8 mouse cellular contexts compared by ENCODE assay signal in the genomic region with DNA sequence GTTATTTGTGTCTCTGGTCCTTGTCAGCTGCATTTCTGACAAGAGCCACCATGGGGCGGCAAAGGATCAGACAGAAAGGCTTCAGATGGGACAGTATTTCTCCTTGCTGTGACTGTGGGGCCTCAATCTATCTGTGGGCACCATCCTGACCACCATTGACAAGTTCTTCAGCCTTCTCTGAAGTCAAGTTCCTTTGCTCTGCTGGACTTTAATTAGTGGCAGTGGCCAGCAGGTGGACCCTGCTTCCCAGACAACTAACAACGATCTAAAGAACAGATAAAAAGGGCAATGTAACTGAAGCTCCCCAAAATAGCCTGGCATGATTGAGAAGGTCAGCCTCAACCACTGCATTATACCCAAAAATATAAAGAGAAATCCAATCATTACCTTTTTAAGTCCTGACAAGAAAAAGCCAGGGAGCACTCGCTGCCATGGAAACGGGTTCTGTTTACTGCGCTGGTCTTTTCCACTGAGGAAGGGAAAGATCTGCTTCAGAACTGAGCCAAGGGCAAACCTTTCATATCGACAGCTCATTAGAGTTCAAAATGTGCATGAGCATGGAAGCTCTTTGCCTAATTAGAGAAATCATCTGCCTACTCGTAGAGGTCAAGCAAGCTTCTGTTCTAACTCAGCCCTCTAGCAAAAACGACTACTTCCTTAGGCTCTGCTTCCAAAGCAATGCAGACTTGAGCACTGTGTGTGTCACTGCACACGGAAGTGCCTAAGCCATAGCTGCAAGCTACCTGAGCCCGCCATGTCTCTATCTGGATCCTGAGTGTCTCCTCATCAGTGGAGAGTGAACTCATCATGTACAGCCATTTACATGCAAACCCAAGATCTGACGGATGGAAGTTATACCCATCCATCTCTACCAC.
DNase-seq lines count a peak whose midpoint lies in the region; ATAC-seq and TF ChIP-seq lines count a peak whose summit lies in the region.

No protein-coding gene starts in this region.

- no peak overlapping the region for H3K4me2 ChIP-seq in liver, embryonic 14.5 days (ENCODE audit: low read depth)
- no peak overlapping the region for H3K4me2 ChIP-seq in liver, embryonic 11.5 days

- no peak for TF ChIP-seq EP300 in liver, embryonic 14.5 days (IDR thresholded peaks at IDR 0.05; ENCODE audit: low read depth)

- WGBS in liver, embryonic 14.5 days (ENCODE audit: insufficient replicate concordance), result 50% methylated on average over 11 of the region's 11 CpGs
- 68% methylated on average over 11 of the region's 11 CpGs for WGBS in liver, embryonic 11.5 days
- WGBS in embryonic facial prominence, embryonic 10.5 days, result 76% methylated on average over 11 of the region's 11 CpGs

- H3K27me3 ChIP-seq in liver, embryonic 14.5 days (ENCODE audit: control insufficient read depth, insufficient read depth, low read length), result no peaks in the 10 kb centered on the region
- H3K27me3 ChIP-seq in liver, embryonic 11.5 days (replicated peaks; ENCODE audit: control insufficient read depth, insufficient read depth, low read length), result no peaks in the 10 kb centered on the region
- H3K27me3 ChIP-seq in embryonic facial prominence, embryonic 10.5 days (replicated peaks; ENCODE audit: low read depth, poor library complexity, severe bottlenecking), result no peaks in the 10 kb centered on the region

- ATAC-seq in liver, embryonic 14.5 days (ENCODE audit: insufficient read depth), result no peak
- ATAC-seq in liver, embryonic 11.5 days (replicated peaks; ENCODE audit: low FRiP score), result no peak

- no peak overlapping the region for H3K27ac ChIP-seq in liver, embryonic 14.5 days
- no peak overlapping the region for H3K27ac ChIP-seq in liver, embryonic 11.5 days (ENCODE audit: low read depth, low read length)
- no peak overlapping the region for H3K27ac ChIP-seq in embryonic facial prominence, embryonic 10.5 days (replicated peaks)

- no peaks in the 10 kb centered on the region for H3K4me1 ChIP-seq in liver, embryonic 14.5 days (replicated peaks; ENCODE audit: control insufficient read depth in 2 of 2, insufficient read depth in 2 of 2, low read length in 1 of 2)
- H3K4me1 ChIP-seq in liver, embryonic 11.5 days (replicated peaks; ENCODE audit: control insufficient read depth, insufficient read depth, low read length), result no peaks in the 10 kb centered on the region
- H3K4me1 ChIP-seq in embryonic facial prominence, embryonic 10.5 days, result no peaks in the 10 kb centered on the region

- no peak overlapping the region for H3K9ac ChIP-seq in liver, embryonic 14.5 days (replicated peaks)
- no peak overlapping the region for H3K9ac ChIP-seq in liver, embryonic 11.5 days (ENCODE audit: low read depth, low read length)

- peak; percentile 18; the same call in 1 of the 2 replicates for TF ChIP-seq CTCF in liver, embryonic 14.5 days (IDR thresholded peaks at IDR 0.05; ENCODE audit: low read depth)

- no peak overlapping the region for H3K4me3 ChIP-seq in liver, embryonic 14.5 days (ENCODE audit: insufficient read depth in 1 of 2, low read depth in 2 of 2, low read length in 2 of 2)
- no peak overlapping the region for H3K4me3 ChIP-seq in liver, embryonic 11.5 days (ENCODE audit: low read depth, low read length)
- H3K4me3 ChIP-seq in embryonic facial prominence, embryonic 10.5 days, result no peak overlapping the region

- H3K9me3 ChIP-seq in liver, embryonic 14.5 days (ENCODE audit: control insufficient read depth, low read length), result no peaks in the 10 kb centered on the region
- H3K9me3 ChIP-seq in liver, embryonic 11.5 days (ENCODE audit: control insufficient read depth, low read length), result no peaks in the 10 kb centered on the region
- no peaks in the 10 kb centered on the region for H3K9me3 ChIP-seq in embryonic facial prominence, embryonic 10.5 days

- DNase-seq in liver, embryonic 14.5 days (ENCODE audit: low read depth in 3 of 3, low spot score in 3 of 3), result no peak
- DNase-seq in liver, embryonic 11.5 days (ENCODE audit: low spot score), result no peak
- DNase-seq in adrenal gland, postnatal 25 days, result peak; percentile 12
- DNase-seq in embryonic facial prominence, embryonic 10.5 days (ENCODE audit: low spot score), result peak; percentile 11
- peak; percentile 50 to 69 for DNase-seq in layer of hippocampus, postnatal 10 days (ENCODE audit: low spot score in 2 of 2)
- peak; percentile 17 for DNase-seq in right cerebral cortex, postnatal 25 days
- DNase-seq in adipocyte (ENCODE audit: low spot score), result no peak
- no peak for DNase-seq in urinary bladder, postnatal 14 days (ENCODE audit: low spot score)

- no peaks in the 10 kb centered on the region for H3K36me3 ChIP-seq in liver, embryonic 14.5 days (replicated peaks; ENCODE audit: control insufficient read depth, insufficient read depth, low read depth)
- no peaks in the 10 kb centered on the region for H3K36me3 ChIP-seq in liver, embryonic 11.5 days (ENCODE audit: control insufficient read depth, insufficient read depth, low read length)
- no peaks in the 10 kb centered on the region for H3K36me3 ChIP-seq in embryonic facial prominence, embryonic 10.5 days (replicated peaks)

Comparison
In these comparisons a context has a peak if more than half of its experiments do, and no peak if none do; other contexts are left out.
1. DNase-seq: peak in adrenal gland, postnatal 25 days (single experiment), embryonic facial prominence, embryonic 10.5 days (single experiment), layer of hippocampus, postnatal 10 days (2 of 2) and right cerebral cortex, postnatal 25 days (single experiment); none in liver, embryonic 14.5 days (0 of 3), liver, embryonic 11.5 days (single experiment), adipocyte (single experiment) and urinary bladder, postnatal 14 days (single experiment).